Mouse (Mus musculus) T-cell, adult 2 months (primary cell): ENCODE results near the gene Tie1.

Experiments
- DNase-seq: peaks from one replicate; pipeline ENCODE4 v3.0.0; 2022; ENCODE audit warnings: low spot score

Tie1 gene

GRCm38 (mm10) chr4:118472687-118473086 is 17.2 kb downstream of the Tie1 start:
- DNase-seq = no peak

GRCm38 (mm10) chr4:118471281-118471680 is 18.6 kb downstream of the Tie1 start:
- DNase-seq = no peak

- no peak for DNase-seq
Measured at GRCm38 (mm10) chr4:118465697-118466163, 24.1 kb downstream of the Tie1 start.

- no peak for DNase-seq
Measured at GRCm38 (mm10) chr4:118464956-118465355, 24.9 kb downstream of the Tie1 start.

GRCm38 (mm10) chr4:118457345-118457975 is 32.4 kb downstream of the Tie1 start, which contains the start of gene Mpl:
Gene Mpl (minus strand): TSS chr4:118457513.
- DNase-seq = no peak

- no peak for DNase-seq
Measured at GRCm38 (mm10) chr4:118446415-118447153, 43.3 kb downstream of the Tie1 start.

GRCm38 (mm10) chr4:118445781-118446414 is 44.0 kb downstream of the Tie1 start:
- no peak for DNase-seq

- no peak for DNase-seq
Measured at GRCm38 (mm10) chr4:118445088-118445487, 44.8 kb downstream of the Tie1 start.

GRCm38 (mm10) chr4:118437829-118438253 is 52.0 kb downstream of the Tie1 start:
- peak; percentile 16 for DNase-seq

GRCm38 (mm10) chr4:118436820-118437603 is 52.8 kb downstream of the Tie1 start, which contains the start of gene Cdc20:
Gene Cdc20 (minus strand): TSS chr4:118437352.
- peak; percentile 91 for DNase-seq

GRCm38 (mm10) chr4:118432332-118432731 is 57.5 kb downstream of the Tie1 start:
- DNase-seq = no peak

- DNase-seq = no peak
Measured at GRCm38 (mm10) chr4:118429215-118429895, 60.5 kb downstream of the Tie1 start.

GRCm38 (mm10) chr4:118428531-118429214 is 61.2 kb downstream of the Tie1 start:
- no peak for DNase-seq

GRCm38 (mm10) chr4:118427768-118428451 is 62.0 kb downstream of the Tie1 start, which contains the start of gene Elovl1:
Gene Elovl1 (plus strand): TSS chr4:118428093.
- DNase-seq = peak; percentile 74

GRCm38 (mm10) chr4:118427415-118427767 is 62.5 kb downstream of the Tie1 start:
- no peak for DNase-seq

GRCm38 (mm10) chr4:118425374-118425773 is 64.5 kb downstream of the Tie1 start:
- no peak for DNase-seq

GRCm38 (mm10) chr4:118424541-118425160 is 65.2 kb downstream of the Tie1 start:
- no peak for DNase-seq

- DNase-seq = no peak
Measured at GRCm38 (mm10) chr4:118421384-118421783, 68.5 kb downstream of the Tie1 start.
